Mouse (Mus musculus) frontal cortex, postnatal 14 days (tissue): ENCODE data around the gene Frmd4b.

Source experiments
- DNase-seq, 2 experiments: peaks; one replicate each; pipeline ENCODE4 v3.0.0; 2022; ENCODE audit warnings: low spot score in 2 of 2

Frmd4b gene

DNA sequence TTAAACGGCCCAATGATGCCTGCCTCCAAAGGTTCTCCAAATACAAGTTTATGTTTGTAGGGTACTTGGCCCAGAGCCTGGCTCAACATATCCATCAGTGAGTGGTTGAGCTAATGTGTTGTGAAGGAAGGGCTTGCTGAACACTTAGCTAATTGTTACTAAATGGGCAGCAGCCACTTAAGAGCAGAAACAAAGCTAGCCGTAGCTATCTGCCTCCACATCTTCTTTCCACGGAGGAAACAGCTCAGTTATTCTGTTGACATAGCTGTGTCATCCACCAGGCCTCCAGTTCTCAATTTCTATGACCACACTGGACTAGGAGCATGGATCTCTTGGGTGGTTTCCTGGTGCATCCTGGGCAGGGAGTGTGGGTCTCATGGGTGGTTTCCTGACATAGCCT lies 302.0 kb downstream of the Frmd4b start:
- no peak for DNase-seq

DNA sequence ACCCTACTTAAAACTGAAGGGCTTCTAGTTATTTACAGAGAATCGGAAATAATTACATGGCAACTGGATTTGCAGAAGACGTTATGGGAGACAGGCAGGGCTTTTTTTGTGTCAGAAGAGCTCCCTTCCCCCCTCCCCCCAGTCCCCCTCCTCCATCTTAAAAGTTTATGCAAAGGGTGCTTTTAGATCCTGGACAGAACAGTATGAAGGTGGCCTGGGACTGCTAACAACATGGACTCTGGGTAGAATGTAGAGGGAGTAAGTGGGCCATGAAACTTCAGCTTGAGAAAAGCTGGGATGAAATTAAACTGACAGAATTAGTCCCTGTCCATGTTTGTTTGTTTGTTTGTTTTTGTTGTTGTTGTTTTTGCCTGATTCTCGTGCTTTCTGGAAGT lies 304.8 kb downstream of the Frmd4b start:
- no peak for DNase-seq

DNA sequence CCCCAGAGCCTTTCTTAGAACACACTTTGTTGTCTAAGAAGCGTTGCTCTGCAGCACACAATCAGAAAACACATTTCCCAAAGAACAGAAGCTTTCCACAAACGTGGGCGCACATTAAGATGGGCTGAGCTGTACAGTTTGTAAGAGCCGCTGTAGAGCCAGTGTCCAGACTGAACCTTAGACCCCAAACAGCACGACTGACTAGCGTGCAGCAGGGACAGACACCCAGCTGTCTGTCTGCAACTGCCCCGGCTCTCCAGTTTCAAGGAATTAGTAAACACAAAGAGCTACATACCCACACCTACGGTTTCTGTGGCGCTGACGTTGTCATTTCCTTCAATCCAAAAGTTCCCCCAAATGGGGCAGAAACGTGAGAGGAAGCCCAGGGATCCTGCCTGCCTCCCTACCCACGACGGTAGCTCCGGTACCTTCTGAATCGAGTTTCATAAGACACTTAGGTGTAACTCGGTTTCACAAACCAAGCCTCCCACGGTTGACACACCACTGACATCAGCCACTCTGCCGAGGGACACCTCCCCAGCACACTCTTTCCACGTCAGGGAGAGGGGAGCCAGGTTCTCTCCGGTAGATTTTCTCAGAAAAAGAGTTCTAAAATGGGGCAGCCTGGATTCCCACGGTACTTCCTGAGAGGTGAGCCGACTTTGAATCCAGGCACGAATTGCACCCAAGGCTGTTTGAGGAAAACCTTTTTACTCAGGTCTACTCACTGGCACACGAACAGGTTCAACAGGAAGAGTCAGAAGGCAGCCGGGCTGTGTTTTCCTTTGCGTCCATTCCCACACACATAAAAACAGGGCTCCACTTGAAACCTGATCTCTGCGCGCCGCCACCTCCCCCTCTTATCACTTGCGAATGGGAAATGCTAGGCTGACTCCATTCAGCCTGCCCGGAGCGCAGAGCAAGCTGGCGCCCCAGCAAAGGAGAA lies 305.5 kb downstream of the Frmd4b start:
- DNase-seq: no peak

DNA sequence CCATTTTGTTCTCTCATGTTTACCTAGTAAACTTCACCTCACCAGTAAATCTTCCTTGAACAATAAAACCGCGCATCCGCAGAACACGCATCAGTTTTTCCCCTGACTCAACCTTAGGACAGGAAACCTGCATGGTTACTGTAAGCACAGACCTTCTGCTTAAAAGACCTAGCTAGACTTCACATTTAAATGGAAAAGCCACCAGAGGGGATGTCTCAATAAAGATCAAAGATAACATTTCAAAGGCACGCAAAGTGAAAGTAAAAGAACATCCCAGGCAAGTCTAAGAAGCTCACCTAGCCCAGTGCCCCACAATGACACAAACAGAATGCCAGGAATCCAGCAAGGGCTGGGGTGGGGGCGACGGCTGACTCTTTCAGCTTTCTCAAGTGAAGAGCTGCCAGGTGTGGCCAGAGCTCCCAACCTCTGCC lies 306.4 kb downstream of the Frmd4b start:
- DNase-seq: no peak

DNA sequence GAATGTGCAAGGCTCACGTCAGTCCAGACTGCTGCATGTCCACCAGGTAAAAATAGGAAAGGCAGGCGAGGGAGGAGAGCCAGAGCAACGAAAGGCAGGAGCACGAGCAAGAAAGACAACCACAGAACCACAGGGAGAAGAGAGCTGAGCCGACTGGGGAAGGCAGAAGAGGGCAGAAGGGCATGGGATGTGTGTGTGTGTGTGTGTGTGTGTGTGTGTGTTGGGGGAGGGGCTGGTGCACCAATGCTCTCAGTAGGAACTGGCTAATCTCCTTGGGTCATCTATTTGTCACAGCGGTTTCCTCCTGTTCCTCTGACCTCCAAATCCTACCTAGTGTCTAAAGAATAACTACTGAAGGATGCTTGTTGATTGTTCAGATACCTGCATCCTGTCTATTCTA lies 308.2 kb downstream of the Frmd4b start:
- DNase-seq: no peak

DNA sequence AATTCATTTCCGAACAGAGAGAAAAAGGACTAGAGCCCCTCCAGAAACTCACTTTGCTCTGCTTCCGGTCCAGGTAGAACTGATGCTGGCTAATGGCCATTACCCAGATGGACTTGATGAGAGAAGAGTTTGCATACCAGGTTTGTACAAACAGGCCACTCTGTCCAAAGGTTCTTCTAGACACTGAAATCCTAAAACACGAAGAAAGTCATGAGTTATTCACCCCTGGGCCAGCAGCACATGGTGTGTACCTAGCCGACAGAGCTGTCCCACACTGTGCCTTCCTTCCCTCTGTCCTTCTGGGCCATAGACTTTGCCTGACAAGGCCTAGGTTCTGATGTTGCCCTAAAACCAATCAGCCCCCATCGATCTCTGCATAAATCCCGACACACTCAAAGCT lies 308.8 kb downstream of the Frmd4b start:
- DNase-seq: no peak

GRCm38 (mm10) chr6:97307231-97307630 lies 310.1 kb downstream of the Frmd4b start:
- DNase-seq: no peak

- no peak for DNase-seq
Measured at GRCm38 (mm10) chr6:97306351-97306750, 311.0 kb downstream of the Frmd4b start.

DNA sequence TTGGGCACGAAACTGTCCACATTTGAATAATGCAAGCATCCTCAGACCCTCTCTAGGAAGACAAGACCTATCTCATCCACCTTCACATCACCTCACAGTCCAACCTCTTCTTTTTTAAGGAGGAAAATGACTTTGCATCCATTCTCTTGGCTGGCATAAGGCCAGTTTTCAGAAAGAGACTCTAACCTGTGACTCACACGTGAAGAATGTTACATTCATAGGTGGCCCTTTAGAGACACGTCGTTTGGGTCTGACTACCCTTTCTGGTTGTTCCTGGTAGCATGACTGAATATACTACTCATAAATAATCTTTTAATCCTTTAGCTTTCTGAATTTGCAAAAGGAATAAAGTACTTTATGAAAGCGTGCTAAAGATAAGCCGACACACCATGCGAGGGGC lies 311.9 kb downstream of the Frmd4b start:
- DNase-seq: no peak

- DNase-seq: no peak
Measured at GRCm38 (mm10) chr6:97305010-97305409, 312.3 kb downstream of the Frmd4b start.

GRCm38 (mm10) chr6:97303277-97304109 lies 313.8 kb downstream of the Frmd4b start:
- no peak for DNase-seq

DNA sequence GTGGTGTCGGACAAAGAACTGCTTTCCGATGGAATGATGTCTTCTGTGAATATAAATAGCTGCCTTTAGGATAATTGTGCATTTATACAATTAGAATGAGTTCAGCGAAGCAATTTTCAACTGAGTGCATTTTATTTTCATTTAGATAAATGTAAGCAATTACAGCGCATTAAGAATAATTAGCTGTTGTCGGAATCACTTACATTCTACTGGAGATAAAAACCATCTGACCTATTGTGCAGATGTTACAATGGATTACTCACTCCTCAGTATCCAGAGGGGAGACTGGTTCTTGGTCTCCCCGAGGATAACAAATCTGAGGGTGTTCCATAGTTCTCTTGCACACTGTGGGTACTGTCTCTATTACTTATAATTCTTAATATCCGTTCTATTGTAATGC lies 315.0 kb downstream of the Frmd4b start:
- DNase-seq: no peak

GRCm38 (mm10) chr6:97300659-97301058 lies 316.7 kb downstream of the Frmd4b start:
- DNase-seq: no peak

DNA sequence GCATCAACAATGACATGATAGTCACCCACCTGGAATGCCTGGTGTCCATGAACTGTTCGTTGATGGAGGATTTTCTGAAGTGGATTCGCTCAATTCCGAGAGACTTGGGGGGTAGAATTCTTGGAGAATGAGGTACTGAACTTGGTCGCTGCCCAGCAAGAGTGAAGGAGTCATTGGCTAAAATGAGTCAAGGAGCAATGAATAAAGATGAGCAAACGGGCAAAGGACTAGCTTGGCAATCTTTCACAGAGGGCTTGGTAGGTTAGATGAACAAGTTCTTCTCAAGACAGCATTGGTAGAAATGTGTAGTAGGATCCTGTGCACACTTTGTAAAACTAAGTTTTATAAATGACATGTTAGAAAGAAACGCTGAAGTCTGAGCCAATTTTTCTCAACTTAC lies 317.2 kb downstream of the Frmd4b start:
- DNase-seq: no peak

DNA sequence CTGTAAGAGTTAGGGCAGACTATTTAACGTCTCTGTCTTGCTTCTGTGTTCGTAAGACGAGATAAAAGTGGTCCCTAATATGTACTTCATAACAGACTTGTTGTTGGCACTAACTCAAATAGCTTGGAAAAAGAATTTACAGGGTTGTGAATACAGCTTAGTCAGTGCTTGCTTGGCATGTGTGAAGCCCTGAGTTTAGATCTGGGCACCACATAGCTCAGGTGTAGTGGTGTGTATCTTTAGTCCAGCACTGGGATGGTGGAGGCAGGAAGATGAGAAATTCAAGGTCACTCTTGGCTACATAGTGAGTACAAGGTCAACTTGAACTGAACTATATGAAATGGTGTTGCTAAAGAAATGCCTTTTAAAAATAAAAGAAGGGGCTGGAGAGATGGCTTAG lies 320.2 kb downstream of the Frmd4b start:
- DNase-seq: no peak

DNA sequence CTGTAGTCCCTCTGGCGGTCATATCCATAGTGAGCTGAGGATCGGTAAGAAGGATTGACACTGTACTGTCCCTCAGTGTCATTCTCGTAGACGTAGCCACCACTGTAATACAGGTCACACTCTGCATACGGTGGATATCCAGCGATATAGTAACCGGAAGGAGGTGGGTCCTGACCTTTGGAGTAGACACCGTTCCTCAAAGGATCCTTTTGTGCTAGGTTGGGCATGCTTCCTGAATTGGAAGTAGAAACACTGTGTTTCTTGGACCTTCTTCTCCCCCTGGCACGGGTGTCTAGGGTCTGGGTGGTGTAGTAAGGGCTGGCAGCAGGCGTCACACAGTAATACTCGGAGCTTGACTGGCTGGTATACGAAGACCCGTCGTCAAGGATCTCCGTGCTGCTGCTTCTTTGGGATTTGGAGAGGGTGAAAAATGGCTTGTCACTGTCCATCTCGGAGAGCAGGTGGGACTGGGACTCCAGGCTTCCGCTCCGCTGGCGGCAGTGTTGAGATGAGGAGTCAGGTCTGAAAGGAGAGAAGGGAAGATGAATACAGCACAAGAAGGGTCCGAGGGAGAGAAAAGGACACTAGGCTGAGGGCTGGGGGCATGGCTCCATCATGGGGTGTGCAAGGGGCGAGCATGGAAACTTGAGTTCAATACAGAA lies 321.3 kb downstream of the Frmd4b start:
- DNase-seq: no peak

- no peak for DNase-seq
Measured at GRCm38 (mm10) chr6:97295416-97295815, 321.9 kb downstream of the Frmd4b start.

- no peak for DNase-seq
Measured at GRCm38 (mm10) chr6:97293667-97294569, 323.4 kb downstream of the Frmd4b start.

DNA sequence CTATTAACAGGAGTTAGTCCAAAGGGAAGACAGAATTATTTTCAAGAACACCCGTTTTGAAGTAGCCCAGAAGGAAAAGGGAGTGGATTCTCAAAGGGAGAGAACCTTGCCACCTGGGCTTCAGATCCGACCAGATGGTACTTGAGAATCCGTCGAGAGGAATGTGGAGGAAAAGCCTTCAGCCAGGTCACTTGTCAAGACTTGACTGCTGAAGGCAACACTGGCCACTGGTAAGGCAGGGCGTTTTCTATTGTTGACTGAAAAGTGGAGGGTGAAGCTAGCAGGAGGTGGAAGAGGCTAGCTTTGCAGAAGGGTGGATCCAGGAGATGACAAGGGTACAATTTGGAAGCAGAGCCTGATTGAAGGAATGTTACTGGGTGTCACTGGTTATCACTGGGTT lies 324.4 kb downstream of the Frmd4b start:
- no peak for DNase-seq

DNA sequence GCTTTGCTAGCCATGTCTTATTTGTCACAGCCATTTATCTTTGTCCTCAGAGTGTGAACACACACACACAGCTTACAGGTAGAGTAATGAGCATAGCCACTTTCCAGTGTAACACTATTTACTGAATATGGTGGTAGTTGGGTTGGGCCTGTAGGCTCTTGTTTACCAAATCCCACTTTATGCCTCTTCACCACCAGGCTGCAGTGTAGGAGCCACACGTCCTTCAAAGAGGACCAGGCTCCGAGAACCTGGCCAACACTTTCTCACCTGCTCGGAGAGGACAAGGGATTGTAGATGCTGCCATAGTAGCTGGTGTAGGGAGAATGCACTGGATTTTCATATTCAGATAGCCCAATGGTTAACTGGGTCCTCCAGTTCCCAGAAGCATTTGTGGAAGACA lies 325.2 kb downstream of the Frmd4b start:
- DNase-seq: no peak
